Mouse (Mus musculus) bone marrow macrophage, adult 2 months (primary cell): ENCODE results near the gene Znhit3.

Experiments
- CTCF ChIP-seq: IDR thresholded peaks from 2 replicates; pipeline ENCODE4 v1.5.1; 2012; ENCODE audit warnings: low read depth, mild to moderate bottlenecking, low read length, moderate library complexity
- POLR2A ChIP-seq: IDR thresholded peaks from 2 replicates; pipeline ENCODE4 v1.6.1; 2012; ENCODE audit warnings: mild to moderate bottlenecking, low read depth, low read length, borderline replicate concordance

DNA sequence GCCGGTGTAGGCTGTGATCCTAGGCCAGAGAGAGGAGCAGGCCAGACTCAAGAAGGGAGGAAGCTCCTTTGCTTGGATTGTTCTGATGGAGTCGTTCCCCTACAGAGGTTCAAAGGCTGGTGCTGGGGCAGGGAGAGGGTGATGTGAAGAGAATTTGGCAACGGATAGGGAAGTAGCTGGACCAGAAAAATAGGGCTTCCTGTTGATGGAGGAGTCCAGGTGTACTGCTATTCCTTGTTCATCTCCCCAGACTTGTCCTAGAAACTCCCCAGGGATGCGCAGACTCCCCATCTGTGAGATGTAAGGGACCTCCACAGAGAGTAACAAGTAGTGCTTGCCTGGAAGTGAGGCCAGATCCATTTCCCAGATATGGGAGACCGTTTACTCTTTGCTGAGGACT lies 40.2 kb upstream of the Znhit3 start:
- TF ChIP-seq POLR2A, result no peak
- no peak for TF ChIP-seq CTCF
